Mouse (Mus musculus) lung, adult 2 months (tissue): Measurements from ENCODE around the gene Arhgap19.

ENCODE experiments used
- CTCF ChIP-seq: fragments of 200-500 bp; IDR thresholded peaks from 2 replicates; pipeline ENCODE4 v1.5.1; 2011; ENCODE audit warnings: mild to moderate bottlenecking, low read length, control low read depth; ENCODE audit not compliant: insufficient read depth
- POLR2A ChIP-seq: fragments of 200-500 bp; IDR thresholded peaks from 2 replicates; pipeline ENCODE4 v1.6.1; 2011; ENCODE audit warnings: low read depth, mild to moderate bottlenecking, control low read depth, low read length, borderline replicate concordance; ENCODE audit errors: extremely low read depth

DNA sequence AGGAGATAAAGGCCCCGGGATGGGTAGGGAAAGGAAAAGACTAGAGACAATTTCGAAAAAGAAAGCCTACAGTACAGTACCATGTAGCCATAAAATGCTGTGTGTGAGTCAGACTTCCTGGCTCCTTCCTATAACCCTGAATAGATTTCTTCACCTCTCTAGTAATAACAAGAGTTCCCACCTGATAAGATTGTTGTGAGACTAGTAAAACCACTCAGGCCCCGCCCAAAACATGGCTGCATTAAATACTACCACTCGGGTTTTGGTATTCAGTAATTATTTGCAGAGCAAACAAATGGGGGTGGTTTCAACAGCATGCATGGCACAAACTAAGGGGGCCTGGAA is 36.0 kb upstream of the Arhgap19 start:
- TF ChIP-seq POLR2A (no peak), CTCF (no peak)
